In the genomic region with DNA sequence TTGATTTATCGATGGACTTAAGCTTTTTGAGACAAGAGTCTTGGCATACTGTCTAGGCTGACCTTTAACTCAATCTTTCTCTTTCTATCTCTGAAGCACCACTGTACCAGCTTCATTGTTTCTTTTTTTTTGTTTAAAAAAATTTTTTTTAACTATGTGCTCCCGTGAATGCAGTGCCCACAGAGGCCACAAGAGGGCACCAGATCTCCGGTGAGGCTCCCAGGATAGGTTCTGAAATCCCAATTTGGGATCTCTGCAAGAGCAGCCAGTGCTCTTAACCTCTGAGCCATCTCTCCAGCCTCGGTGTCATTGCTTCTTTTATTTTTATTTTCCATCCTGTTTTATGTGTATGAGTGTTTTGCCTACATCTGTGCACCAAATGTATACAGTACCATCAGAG, we compare ENCODE assay signal across 22 mouse cellular contexts.
DNase-seq lines count a peak whose midpoint lies in the region; ATAC-seq and TF ChIP-seq lines count a peak whose summit lies in the region.
"Had no signal": no experiment of that assay in that cellular context is flagged by ENCODE, and none has a peak within 500 bp of the region (broad histone marks: within the 10 kb centered on the region; RNA-seq: fewer than 3 reads in every experiment).

No protein-coding gene starts in this region.

- ATAC-seq in liver, postnatal 0 days, result no peak
- ATAC-seq: hindbrain, embryonic 16.5 days had no signal

- H3K27me3 ChIP-seq in liver, postnatal 0 days (ENCODE audit: insufficient read depth, low read length), result no peaks in the 10 kb centered on the region
- H3K27me3 ChIP-seq: CH12.LX; heart, embryonic 15.5 days had no signal

- no peak for TF ChIP-seq EP300 in liver, postnatal 0 days (IDR thresholded peaks at IDR 0.05; ENCODE audit: low read depth)

- no peaks in the 10 kb centered on the region for H3K36me3 ChIP-seq in liver, postnatal 0 days (replicated peaks; ENCODE audit: insufficient read depth, low read length)
- H3K36me3 ChIP-seq: heart, embryonic 15.5 days had no signal

- peak; percentile 18; the same call in 1 of the 2 replicates for TF ChIP-seq CTCF in gastrocnemius, adult 2 months (IDR thresholded peaks at IDR 0.05)
- TF ChIP-seq CTCF in liver, postnatal 0 days (IDR thresholded peaks at IDR 0.05; ENCODE audit: low read depth), result peak; percentile 28
- TF ChIP-seq CTCF in bone marrow, adult 2 months (IDR thresholded peaks at IDR 0.05; ENCODE audit: control insufficient read depth, insufficient read depth, low read length), result peak; percentile 14; the same call in 1 of the 2 replicates

- no peak for TF ChIP-seq POLR2A in bone marrow, adult 2 months (IDR thresholded peaks at IDR 0.05; ENCODE audit: borderline replicate concordance, control insufficient read depth, low read depth, low read length)

- no peak overlapping the region for H3K4me3 ChIP-seq in gastrocnemius, adult 2 months
- H3K4me3 ChIP-seq in liver, postnatal 0 days (ENCODE audit: low read depth, low read length), result no peak overlapping the region
- H3K4me3 ChIP-seq in bone marrow, adult 2 months (replicated peaks; ENCODE audit: control insufficient read depth, low read depth, low read length), result no peak overlapping the region
- H3K4me3 ChIP-seq: forebrain, embryonic 10.5 days; heart, adult 2 months; heart, embryonic 15.5 days; midbrain, embryonic 10.5 days had no signal

- H3K4me2 ChIP-seq in liver, postnatal 0 days (ENCODE audit: low read depth, low read length), result no peak overlapping the region
- H3K4me2 ChIP-seq: heart, embryonic 15.5 days had no signal

- DNase-seq in gastrocnemius, adult 2 months, result no peak
- DNase-seq in gastrocnemius, postnatal 36 days, result no peak
- no peak for DNase-seq in liver, postnatal 0 days
- DNase-seq in liver (no peak), ES-CJ7 (ENCODE audit: low read depth, low spot score) (peak; percentile 14)
- no peak for DNase-seq in thymus, postnatal 4 days
- DNase-seq in heart, adult 11 months, result no peak
- DNase-seq: cerebellum, postnatal 36 days; gastrocnemius, postnatal 10 days; heart, adult 2 months; heart, postnatal 4 days; kidney, adult 2 months; kidney, postnatal 14 days; lung, postnatal 4 days; right cerebral cortex, postnatal 4 days; thymus, postnatal 25 days had no signal

- no peak overlapping the region for H3K27ac ChIP-seq in gastrocnemius, adult 2 months
- no peak overlapping the region for H3K27ac ChIP-seq in liver, postnatal 0 days (ENCODE audit: low read depth)
- H3K27ac ChIP-seq in bone marrow, adult 2 months (ENCODE audit: control insufficient read depth, insufficient read depth, low read depth, low read length, poor library complexity), result no peak overlapping the region
- H3K27ac ChIP-seq: forebrain, embryonic 10.5 days; heart, adult 2 months; heart, embryonic 15.5 days; midbrain, embryonic 10.5 days had no signal

- no peaks in the 10 kb centered on the region for H3K9me3 ChIP-seq in liver, postnatal 0 days (ENCODE audit: low read length)
- H3K9me3 ChIP-seq: heart, embryonic 15.5 days had no signal

- no peak overlapping the region for H3K9ac ChIP-seq in liver, postnatal 0 days (replicated peaks)
- H3K9ac ChIP-seq: heart, embryonic 15.5 days had no signal

- intact Hi-C loops in gastrocnemius, adult 2 months (cut with DNase I), result no loop called here
- intact Hi-C loops in gastrocnemius, postnatal 36 days (cut with DNase I), result no loop called here

- WGBS in liver, postnatal 0 days (ENCODE audit: insufficient replicate concordance), result 74% methylated on average over 4 of the region's 4 CpGs
- 76% methylated on average over 4 of the region's 4 CpGs for WGBS in bone marrow, adult 2 months

- no peaks in the 10 kb centered on the region for H3K4me1 ChIP-seq in liver, postnatal 0 days (ENCODE audit: insufficient read depth)
- no peaks in the 10 kb centered on the region for H3K4me1 ChIP-seq in bone marrow, adult 2 months (ENCODE audit: control insufficient read depth, insufficient read depth, low read length)
- H3K4me1 ChIP-seq: heart, embryonic 15.5 days had no signal
